Mouse (Mus musculus) spleen, adult 18-20 months (tissue): ENCODE data around the gene Myo1b.

Experiments
- DNase-seq, 2 experiments: peaks; one replicate each; pipeline ENCODE4 v3.0.0; 2022; ENCODE audit warnings: mixed read lengths in 2 of 2

Gene Myo1b

DNA sequence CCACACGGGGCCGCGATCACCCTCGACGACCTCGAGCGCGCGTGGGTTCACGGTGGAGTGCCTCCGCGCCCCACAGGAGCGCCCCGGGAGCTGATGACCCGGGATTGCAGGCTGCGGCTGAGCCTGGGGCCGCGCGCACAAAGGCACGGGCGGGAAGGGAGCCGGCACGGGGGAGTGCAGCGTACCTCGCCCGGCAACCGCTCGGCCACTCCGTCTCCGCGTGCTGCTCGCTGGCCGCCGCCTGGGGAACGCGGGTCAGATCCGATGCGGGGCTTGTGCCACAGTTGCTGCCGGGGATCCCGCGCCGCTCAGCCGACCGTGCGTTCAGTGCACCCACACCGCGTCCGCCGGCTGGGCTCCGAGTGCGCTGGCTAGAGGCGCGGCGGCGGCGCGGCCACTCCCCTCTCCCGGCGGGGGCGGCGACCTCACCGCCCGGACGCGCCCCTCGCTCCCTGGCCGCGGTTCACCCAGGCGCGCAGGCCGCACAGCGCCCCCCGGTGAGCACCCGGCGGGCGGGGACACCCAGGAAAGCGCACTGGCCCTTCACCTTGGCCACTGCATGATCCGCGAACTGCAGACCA lies at the start of gene Myo1b:
Gene Myo1b, minus strand, starts transcription at position 496 of the 581 bp plus-strand sequence.
- peak; percentile 14 to 31 for DNase-seq

DNA sequence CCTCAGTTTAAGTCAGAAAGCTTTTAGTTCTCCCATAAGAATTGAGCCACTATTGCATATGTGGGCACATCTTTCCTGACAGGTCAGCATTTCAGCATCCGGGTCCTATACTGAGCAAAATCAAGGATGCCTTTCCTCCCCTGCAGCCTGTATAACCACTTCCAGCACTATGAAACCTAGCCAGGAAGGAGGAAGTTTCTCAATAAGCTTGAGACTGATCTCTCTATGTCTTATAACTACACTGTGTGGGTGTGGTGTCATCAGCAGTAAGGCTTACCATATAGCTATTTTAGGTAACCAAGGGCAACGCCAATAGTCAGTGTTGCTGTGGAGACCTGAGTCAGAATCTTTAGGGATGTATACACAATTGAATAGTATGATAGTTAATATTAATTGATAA lies 48.8 kb upstream of the Myo1b start:
- no peak for DNase-seq

DNA sequence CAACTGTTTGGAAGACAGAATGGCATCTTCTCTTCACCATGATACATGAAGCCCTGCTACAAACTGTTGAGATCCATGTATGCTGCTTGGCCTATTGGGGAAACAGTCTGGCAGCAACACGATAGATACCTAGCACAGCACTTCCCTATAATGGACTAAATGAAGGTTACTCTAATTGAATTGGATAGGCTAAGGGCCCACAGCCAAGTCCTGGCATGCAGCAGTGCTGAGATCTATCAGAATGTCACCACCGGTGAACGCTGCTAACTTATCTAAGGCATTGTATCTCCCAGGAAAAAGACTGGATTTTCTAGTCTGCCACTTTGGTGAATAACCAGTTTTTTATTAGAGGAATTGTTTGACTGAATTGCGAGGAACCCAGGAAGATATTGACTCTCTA lies 31.2 kb upstream of the Myo1b start:
- no peak for DNase-seq

DNA sequence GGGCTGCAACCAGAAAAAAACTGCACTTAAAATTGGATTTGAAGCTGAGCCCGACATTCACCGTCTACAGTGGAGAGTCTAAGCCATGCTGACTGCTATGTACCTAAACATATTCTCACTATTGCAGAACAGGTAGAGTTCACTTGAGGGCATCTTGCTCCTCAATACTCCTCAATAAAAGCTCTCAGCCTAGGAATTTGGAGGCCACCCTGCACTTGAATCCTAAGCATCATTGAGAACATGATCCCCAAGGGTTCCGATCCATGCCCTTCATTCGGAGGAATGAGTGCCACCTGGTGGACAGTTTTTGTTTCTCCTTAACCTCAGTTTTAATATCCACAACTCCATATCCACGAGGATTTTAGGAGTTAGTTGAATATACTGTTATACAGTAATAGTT lies 28.9 kb upstream of the Myo1b start:
- peak in 1 of 2 experiments; percentile 29 for DNase-seq

DNA sequence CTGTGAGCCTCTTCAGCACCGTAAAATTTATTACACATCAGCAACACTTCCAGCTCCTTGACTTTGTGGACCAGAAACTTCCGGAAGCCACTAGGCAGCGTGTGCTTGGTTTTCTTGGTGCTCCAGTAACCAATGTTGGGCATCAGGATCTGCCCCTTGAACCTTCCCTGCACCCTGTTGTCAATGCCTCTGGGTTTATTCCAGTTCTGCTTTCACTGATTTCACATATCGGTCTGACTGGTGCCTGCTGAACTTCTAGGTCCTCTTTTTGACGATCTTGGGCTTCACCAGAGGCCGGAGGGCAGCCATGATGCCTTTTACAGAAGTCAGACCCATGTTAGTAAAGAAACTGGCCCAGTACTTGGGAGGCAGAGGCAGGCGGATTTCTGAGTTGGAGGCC lies 22.5 kb upstream of the Myo1b start:
- no peak for DNase-seq

DNA sequence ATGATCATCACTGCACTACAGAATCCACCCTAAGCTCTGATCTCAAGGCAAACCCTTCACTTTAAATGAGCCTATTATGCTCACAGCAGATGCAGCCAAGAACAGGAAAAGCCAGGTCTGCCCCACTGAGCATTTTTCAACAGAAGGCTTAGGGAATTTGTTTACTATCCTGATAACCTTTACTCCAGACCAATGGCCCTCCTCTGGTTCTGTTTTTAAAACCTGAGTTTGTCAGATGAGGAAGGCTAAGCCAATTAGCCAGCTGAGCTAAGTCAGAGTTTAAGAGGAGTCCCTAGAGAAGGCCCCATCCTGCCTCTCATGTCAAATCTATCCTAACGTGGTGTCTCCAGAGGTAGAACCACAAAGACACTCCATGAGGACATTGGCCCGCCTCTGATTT lies 19.1 kb upstream of the Myo1b start:
- no peak for DNase-seq

DNA sequence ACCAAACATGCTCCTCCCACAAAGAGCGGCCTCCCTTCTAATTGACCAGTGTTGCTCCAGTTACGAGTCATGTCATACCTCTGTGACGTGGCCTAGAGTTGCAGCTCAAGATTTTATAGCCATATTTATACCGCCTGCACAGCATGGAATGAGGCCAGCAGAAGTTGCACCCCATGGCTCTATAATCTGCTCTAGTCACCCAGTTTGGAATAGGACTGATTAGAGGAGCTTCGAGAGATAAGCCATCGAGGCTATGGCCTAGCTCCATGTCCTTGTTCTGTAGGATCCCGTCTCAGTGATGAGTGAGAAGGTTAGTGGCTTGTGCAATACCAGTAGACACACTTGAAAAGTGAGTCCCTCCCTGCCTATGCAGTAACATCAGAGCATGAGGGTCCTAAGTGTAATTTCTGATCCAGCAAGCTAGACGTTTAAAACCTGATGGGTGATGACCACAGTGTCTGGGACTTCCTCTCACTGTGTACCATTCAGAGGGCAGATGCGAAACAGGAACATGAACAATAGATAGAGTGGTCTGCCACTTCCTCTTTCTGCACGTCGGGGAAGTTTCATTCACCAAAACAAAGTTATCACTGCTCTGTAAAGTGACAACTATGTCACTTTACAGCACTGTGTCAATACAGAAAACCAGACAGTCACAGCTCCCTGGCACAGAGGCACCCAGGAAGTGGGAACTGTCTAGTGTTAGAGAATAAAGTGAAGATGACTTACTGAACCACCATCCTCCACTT lies 18.5 kb upstream of the Myo1b start:
- DNase-seq, result peak; percentile 18 to 21

DNA sequence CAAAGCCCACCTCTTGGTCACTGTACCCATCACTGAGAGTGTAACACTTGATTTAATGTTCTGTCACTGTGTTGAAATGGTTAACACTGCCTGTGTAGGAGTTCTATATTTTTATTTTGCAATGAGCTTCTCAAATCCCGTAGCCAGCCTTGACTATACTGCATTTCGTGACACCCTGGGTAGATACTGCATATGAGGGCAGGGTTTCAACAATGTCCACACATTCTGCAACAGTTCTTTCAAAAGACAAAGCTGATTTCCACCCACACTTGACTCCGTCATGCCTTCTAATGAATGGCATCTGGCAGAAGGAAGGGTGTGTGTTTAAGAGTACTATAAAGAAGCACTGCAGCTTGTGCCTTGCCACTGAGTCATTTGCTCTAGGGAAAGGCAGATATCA lies 17.0 kb upstream of the Myo1b start:
- no peak for DNase-seq

DNA sequence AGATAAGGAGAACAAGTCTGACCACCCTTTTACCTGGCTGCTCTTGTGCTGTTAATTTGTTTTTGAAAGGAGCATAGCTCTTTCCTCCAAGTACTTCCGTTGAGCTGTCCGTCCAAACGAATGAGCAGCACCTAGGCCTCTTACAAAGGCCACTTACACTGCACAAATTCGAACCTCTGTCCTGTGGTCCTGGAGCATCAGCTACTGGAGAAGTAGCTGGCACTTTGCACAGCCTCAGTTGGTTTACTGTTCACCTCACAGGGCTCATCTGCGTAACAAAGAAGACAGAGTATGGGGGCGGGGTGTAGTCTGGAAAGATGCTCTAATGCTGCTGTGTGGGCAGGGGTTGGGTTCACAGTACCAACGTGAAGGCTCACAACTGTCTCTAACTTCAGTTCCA lies 15.7 kb upstream of the Myo1b start:
- no peak for DNase-seq

DNA sequence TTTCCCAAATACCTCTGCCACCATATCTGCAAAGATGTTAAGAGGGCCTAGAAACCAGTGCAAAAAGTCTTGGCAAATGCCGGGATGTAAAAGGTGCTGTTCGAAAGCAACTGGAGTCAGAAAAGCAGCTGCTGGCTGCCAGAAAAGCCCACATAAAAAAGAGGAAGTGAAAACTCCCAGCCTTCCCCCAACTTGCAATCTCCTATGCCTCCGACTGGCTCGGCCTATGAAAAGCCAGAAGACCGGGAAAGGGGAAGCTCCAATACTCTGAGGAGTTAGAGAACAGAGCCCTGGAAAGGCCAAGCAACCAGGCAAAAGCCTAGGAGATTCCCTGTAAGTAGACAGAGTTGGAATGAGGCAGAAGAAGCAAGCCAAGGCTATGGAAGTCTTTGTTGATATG lies 14.7 kb upstream of the Myo1b start:
- peak in 1 of 2 experiments; percentile 12 for DNase-seq

DNA sequence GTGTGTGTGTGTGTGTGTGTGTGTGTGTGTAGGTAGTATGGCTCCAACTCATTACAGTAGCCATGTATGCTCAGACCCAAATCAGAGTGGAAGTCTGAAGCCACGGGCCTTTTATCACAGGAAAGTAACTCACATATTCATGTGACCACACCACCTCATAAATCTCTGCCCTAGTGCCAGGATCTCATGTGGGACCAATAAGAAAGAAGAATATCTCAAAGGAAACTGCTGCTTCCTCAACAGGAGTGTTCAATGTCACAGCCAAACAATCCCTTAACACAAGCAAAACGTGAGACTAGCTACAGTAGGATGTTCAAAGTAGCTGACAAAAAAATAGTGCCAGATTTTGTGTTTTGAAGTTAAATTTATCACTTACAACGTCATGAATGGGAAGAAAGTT lies 13.7 kb upstream of the Myo1b start:
- DNase-seq, result no peak

DNA sequence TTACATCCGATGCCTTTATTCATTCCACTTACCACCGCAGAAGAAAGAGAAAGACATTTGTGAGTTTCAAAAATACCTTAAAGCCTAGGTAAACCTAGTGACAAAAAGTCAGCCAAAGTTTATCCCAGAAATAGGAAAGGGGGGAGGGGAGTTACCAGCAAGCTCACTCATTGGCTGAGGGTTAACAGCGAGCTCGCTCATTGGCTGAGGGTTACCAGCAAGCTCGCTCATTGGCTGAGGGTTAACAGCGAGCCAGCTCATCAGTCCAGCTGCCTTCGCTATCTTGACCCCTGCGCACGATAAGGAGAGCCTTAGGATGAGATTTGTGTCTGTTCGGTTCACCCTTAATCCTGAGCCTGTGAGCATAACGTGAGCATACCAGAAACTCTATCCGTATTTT lies 6.9 kb upstream of the Myo1b start:
- no peak for DNase-seq

DNA sequence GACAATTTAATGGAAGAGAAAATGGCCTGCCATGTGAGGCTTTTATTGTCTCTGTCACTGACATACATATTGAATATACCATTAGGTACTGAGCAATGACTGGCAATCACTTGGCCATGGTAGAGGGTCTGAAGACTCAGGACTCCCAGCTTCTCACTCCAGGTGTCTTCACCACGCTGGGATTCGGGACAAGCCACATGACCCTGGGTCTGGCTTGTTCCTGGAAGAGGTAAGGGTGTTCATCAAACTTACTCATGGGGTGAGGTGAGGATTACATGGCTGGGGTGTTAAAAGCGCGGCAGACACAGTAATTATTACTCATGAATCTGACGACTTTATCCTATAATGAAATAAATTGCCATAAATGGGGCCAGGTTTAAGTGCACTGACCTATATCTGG lies 405 bp upstream of the Myo1b start:
- DNase-seq, result no peak

DNA sequence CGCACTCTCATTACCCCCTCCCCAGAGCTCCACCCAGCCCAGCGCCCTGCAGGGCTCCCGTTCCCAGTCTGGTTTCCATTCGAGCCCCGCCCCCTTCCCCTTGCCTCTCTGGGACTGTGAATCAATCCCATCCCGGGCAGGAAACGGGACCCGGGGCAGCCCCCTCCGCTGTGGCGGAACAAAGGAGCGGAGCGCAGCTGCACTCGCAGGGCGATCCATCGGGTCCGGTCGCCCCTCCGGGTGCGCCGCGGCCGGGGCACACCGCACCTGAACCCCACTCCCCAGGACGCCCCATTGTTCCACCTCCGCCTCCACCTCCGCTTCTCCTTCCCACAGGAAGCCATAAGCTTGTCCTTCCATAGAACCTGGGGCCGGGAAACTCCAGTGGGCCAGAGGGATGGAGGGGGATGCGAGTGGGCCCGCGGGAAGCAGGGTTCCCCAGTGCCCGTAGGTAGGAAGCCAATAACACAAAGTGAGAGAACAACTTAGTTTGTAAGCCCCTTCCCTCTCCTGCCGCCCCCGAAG lies 758 bp downstream of the Myo1b start:
- DNase-seq, result peak; percentile 10 to 24

DNA sequence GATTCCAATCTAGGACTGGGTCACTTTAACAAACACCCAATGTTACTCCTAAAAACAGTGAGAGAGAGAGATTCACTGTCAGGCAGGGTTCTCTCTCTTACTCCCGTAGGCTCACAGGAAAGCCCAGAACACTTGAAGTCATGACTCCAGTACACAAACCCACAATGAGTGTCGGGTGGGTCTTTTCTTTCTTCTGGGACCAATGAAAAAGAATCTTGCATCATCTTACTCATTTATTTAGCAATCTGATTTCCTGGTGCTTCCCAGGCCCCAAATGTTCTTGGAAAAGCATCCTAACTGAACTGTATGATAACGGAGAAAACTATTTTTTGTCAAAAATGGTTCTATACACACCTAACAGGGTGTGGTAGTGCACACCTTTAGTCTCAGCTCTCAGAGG lies 1.8 kb downstream of the Myo1b start:
- DNase-seq, result no peak

DNA sequence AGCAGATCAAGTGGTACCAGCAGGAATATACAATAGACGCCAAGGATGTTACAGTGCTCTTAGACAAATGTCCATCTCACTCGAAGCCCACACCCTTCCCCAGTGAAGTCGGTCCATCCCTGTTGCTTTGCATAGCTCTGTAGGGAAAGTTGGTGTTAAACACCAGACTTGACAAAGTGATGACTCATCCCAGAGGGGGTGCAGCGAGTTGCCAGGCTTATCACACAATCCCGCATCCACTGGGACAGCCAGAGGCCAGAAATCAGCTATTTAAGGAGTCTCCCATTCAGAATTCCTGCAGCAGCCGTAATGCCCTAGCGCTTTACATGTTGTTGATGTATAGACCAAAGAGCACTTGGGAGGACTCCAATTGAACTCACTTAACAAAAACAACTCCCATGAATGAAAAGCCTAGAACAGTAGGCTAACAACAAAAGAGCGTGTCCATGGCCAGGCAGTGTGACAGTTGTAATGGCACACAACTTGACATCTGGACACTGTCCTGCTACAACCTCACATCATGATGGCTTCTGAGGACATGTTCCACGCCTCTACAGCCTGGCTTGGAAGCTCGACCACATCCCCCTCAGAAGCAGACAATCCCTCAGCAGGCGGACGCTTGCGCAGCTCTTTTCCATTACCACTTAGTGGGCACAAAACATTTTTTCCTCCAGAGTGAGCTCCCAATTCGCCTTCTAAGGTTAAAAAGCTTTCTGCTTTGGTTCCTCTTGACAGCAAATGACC lies 2.6 kb downstream of the Myo1b start:
- DNase-seq, result no peak

DNA sequence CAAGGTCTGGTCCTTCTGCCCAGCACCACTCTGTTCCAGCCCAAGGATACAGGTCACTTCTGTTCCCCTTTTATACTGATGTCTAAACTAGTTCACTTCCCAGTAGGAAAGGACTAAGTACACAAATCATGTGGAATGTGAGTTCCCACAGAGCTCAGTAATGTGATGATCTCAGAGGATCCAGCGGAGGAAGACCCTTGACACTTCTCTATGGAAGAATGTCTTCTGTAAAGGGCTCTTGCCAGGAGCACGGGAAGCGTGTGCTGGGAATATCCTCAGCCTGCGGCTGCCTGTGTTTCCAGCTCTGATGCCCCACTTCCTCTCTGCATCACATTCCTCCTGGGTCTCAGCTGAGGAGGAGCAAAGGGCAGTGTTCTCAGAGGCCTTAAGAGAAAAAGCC lies 4.5 kb downstream of the Myo1b start:
- no peak for DNase-seq

DNA sequence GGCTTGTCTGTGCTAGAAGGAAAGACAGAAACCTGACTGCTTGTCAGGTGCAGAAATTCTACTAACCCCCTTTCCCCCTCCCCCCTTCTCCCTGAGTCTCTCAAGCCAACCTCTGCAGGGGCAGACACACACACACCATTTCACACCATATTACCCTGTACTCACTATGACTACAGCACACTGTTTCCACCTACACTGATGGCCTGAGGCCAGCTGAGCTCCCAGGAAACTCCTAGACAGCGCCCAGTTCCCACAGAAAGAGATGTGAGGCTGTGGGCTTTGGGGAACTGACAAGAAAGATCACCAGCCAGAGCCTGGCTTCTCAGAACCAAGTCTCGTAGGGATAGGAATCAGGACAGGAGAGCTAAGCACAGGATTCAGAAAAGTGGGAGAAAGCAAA lies 6.7 kb downstream of the Myo1b start:
- DNase-seq, result no peak

DNA sequence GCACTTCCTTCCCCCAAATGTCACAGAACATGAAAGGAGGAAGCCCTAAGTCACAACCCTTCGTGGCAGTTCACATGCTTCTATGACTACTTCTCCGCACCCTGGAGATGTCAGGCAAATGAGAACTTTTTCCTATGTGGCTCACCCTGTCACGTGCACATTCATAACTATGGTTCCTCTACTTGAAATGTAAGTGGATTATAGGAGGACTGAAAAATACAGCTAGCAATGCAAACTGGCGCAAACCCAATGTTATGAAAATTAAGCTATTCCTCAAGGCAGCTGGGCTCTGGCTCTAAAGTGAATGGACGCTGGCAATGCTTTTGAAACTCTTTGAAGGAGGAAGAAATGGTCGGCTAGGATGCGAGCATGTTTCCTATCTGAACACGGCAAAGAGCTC lies 8.1 kb downstream of the Myo1b start:
- peak; percentile 9 to 17 for DNase-seq

DNA sequence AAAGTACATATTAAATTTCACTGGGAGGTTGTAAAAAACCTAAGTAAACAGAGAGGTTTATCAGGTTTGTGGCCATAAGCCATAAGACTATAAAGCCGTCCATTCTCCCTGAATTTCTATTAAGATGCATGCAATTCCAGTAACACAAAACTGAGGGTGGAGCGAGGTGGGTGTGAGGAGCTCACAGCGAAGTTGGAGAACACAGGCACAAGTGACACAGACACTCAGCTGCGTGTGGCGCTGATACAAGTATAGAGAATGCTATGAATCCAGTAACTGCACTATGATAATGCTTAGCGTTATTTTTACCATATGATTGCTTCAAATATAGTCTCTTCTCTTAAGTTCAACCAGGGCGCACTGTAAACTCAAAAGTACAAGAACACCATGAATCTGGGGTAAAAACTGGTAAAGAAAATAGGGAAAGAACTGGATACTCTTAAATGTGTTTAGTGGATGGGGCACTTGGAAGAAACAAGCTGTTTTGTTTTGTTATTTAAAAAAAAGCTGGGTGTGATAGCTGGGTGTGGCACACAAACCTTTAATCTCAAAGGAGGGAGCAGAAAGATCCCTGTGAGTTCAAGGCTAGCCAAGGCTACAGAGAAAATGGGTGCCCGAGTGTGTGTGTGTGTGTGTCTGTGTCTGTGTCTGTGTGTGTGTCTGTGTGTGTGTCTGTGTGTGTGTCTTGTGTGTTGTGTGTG lies 9.5 kb downstream of the Myo1b start:
- no peak for DNase-seq

DNA sequence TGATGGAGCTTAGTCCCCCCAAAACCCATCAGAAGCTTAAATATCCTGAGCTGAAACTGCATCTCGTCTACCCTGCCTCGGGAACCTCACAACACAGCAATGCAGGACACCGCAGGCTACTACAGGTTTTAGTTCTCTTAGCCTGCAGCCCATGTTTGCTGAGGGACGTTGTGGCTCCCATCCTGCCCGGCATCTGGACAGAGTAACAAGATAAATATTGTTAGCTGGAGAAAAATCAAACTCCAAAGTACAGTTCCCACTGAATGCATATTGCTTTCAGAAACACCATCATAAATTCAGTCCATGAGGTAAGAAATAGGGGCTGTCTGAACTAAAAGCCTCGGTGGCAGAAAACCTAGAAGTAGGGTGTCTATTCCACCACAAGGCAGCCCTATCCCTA lies 10.8 kb downstream of the Myo1b start:
- no peak for DNase-seq

DNA sequence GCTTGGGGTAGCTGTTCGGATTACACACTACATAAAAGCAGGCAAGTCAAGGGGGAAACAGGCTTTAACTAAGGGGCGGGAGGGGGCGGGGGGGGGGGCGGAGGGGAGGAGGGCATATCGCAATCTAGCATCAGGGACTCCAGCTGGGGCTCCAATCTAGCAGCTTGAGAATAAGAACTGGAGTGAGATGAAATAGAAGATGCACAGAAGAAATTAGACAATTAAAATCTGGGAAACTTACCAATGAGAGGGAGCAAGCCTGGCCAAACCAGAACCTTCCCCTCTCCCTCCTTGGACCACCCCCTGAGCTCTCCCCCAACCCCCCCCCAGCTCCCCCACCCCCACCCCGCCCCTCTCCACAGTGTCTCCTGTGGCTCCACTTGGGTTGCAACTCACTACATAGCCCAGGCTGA lies 18.7 kb downstream of the Myo1b start:
- DNase-seq, result no peak

DNA sequence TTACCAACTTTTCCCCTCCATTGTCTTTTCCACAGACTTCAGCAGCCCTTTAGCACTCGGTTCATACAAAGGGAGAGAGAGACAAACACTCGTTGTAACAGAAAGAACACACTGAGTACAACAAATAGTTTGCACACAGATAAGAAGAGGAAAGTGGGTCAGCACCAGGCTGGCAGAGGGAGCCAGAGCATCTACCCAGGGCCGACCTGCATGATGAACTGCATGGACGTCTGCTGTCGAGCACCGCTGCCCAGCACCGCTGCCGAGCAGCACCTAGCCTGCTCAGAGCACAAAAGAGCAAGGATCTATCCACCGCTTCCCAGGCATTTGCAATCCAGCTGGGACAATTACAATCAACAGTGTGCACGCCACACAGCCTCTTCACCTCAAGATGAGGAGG lies 19.9 kb downstream of the Myo1b start:
- no peak for DNase-seq
